Mouse (Mus musculus) intestine, postnatal 0 days (tissue): Measurements from ENCODE around the gene Flrt3. TPM values are rescaled to one million over a fixed set of nuclear protein-coding genes. Genes with fewer than 3 reads are reported as not detected.

Experiments
- ATAC-seq: fragments of 200-750 bp; cut with Nextera tagmentation; 2 replicates; pipeline ENCODE4 v1.8.0; 2017; ENCODE audit warnings: mild to moderate bottlenecking, moderate TSS enrichment, moderate library complexity
- H3K27ac ChIP-seq: fragments of 300-500 bp; sonication (generic); 2 replicates; pipeline ENCODE4 v1.5.1; 2014; ENCODE audit warnings: mild to moderate bottlenecking, low read depth, low read length, moderate library complexity
- H3K27me3 ChIP-seq: fragments of 300-500 bp; sonication (generic); replicated peaks from 2 replicates; pipeline ENCODE4 v1.6.1; 2014; ENCODE audit warnings: low read length, mixed read lengths; ENCODE audit not compliant: control insufficient read depth, insufficient read depth
- H3K36me3 ChIP-seq: fragments of 300-500 bp; sonication (generic); 2 replicates; pipeline ENCODE4 v1.6.1; 2014; ENCODE audit warnings: mild to moderate bottlenecking, moderate library complexity; ENCODE audit not compliant: control insufficient read depth, insufficient read depth
- H3K4me1 ChIP-seq: fragments of 300-500 bp; sonication (generic); replicated peaks from 2 replicates; pipeline ENCODE4 v1.6.1; 2014; ENCODE audit warnings: antibody characterized with exemption, low read length, mixed read lengths; ENCODE audit not compliant: control insufficient read depth, insufficient read depth
- H3K4me2 ChIP-seq: fragments of 300-500 bp; sonication (generic); replicated peaks from 2 replicates; pipeline ENCODE4 v1.6.1; 2014; ENCODE audit warnings: low read depth, mild to moderate bottlenecking, moderate library complexity
- H3K4me3 ChIP-seq: fragments of 300-500 bp; sonication (generic); 2 replicates; pipeline ENCODE4 v1.5.1; 2014; ENCODE audit warnings: low read depth, low read length
- H3K9ac ChIP-seq: fragments of 300-500 bp; sonication (generic); 2 replicates; pipeline ENCODE4 v1.6.1; 2014; ENCODE audit warnings: mild to moderate bottlenecking, low read depth, low read length
- H3K9me3 ChIP-seq: fragments of 300-500 bp; sonication (generic); 2 replicates; pipeline ENCODE4 v1.6.1; 2016; ENCODE audit warnings: mixed run types; ENCODE audit not compliant: control insufficient read depth
- CTCF ChIP-seq: sonication (generic); IDR thresholded peaks from 2 replicates; pipeline ENCODE4 v1.5.1; 2016; ENCODE audit warnings: low read depth, mild to moderate bottlenecking, control low read depth, antibody characterized with exemption, moderate library complexity
- WGBS: fragments of 180-500 bp; shearing (Covaris S2); extraction: QIAGEN DNeasy Blood & Tissue Kit; methylation state at CpG from one replicate; pipeline ENCODE4 v1.1.7; 2014; 5-methylcytosine and 5-hydroxymethylcytosine counted together
- polyA plus RNA-seq: library from polyadenylated mRNA; unstranded; fragments of >200 nt; fragmentation: Nextera tagmentation; extraction: Ambion mirVana; gene quantifications from 2 replicates; pipeline ENCODE4 v1.2.1, GENCODE M21; 2015

The Flrt3 gene
- polyA plus RNA-seq, 1 experiment from 2014 or later, result 18.5 TPM

DNA sequence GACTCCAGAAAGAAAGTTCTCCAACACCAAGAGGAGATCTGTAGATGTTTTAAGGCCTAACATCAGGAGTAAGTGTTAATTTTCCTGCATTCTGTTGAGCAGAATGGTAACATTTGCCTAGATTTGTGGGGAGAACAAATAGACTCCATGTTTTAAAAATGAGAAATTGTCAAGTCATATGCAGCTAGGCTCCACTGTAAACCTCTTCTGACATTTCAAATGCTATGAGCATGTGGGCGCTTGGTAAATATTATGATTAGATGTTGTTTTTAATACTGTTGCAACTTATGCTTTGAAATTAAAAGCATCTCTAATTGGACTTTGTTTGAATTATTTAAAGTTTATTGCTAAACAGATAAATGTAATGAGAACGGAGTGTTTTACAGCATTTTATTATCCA lies 55.8 kb downstream of the Flrt3 start:
- 76% methylated on average over 2 of the region's 2 CpGs for WGBS
- H3K9me3 ChIP-seq, result no peaks in the 10 kb centered on the region
- no peak for ATAC-seq

More for the DNA sequence above, 55.8 kb downstream of the Flrt3 start:
- Histone ChIP-seq H3K9ac (no peak overlapping the region), H3K36me3 (no peaks in the 10 kb centered on the region), H3K27me3 (no peaks in the 10 kb centered on the region), H3K27ac (no peak overlapping the region), H3K4me1 (no peaks in the 10 kb centered on the region), H3K4me2 (no peak overlapping the region), H3K4me3 (no peak overlapping the region)
- no peak for TF ChIP-seq CTCF
